Mouse (Mus musculus) ES-E14 (cell line): ENCODE results near the gene Ptges.

Source experiments
- ZC3H11A ChIP-seq: IDR thresholded peaks from 2 replicates; pipeline ENCODE4 v1.6.1; 2012; ENCODE audit warnings: low read depth, mild to moderate bottlenecking, inconsistent platforms, low read length, borderline replicate concordance
- ZNF384 ChIP-seq: IDR thresholded peaks from 2 replicates; pipeline ENCODE4 v1.6.1; 2012; ENCODE audit warnings: low read depth, low read length, inconsistent platforms

- no peak for TF ChIP-seq ZC3H11A
- TF ChIP-seq ZNF384 = no peak
These were observed 37.2 kb upstream of the Ptges start for GRCm38 (mm10) chr2:30966826-30967225.
